Mouse (Mus musculus): ENCODE results near the gene Vps9d1.
A peak's percentile ranks its signal among the peaks of the same experiment; 100 is the strongest.

- TF ChIP-seq POU5F1 (IDR thresholded peaks at IDR 0.05; ENCODE audit: borderline replicate concordance, low read length) (no peak), CTCF (conservative IDR thresholded peaks at IDR 0.05; ENCODE audit: low read length) (peak; percentile 99)
These were observed 51.9 kb downstream of the Vps9d1 start for GRCm38 (mm10) chr8:123202288-123202687.
